Mouse (Mus musculus) neutrophil, adult 59 days (primary cell): ENCODE data around the gene Ube2j2. TPM values are rescaled to one million over a fixed set of nuclear protein-coding genes. Genes with fewer than 3 reads are reported as not detected.

Source experiments
- total RNA-seq, 2 experiments: library from RNA; stranded (reverse); gene quantifications; 1 replicate in 1 of 2; 2 replicates in 1 of 2; pipeline ENCODE4 v1.2.4; 2023

Ube2j2 gene
- 10 to 100 TPM; 85.6 to 91.1 TPM for total RNA-seq

DNA sequence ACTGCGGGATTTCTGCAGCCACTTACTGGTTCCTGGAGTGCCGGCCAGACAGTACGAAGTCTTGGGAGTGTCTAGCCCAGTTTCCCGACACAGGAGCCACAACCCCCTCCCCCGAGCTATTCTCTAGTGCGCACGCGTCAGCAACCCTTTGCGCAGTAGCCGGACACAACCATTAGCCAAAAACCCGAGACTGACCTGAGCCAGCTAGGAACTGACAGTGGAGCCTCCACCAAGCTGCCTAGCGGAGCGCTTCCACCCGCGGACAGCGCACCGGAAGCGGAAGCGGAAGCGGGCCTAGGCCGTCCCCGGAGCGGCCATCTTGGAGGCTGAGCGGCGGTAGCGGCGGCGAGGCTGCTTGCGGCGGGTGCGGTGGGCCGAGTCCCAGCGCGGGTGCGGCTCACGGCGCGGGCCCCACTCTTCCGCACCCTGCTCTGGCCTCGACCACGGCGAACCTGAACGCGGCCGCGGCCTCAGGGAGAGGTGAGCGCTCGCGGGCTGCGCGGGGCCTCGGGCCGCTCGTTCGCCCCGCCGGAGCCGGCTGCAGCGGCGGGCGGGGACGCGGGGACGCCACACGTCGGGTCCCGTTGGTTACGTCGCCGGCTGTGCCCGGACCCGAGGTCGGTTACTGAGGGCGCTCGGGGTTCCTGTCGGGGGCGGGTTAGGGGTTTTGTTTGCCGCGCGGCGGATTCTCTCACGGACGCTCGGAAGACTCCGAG is at the start of gene Ube2j2:
Ube2j2 (plus strand) TSS at position 298 of the 716 bp plus-strand sequence.

DNA sequence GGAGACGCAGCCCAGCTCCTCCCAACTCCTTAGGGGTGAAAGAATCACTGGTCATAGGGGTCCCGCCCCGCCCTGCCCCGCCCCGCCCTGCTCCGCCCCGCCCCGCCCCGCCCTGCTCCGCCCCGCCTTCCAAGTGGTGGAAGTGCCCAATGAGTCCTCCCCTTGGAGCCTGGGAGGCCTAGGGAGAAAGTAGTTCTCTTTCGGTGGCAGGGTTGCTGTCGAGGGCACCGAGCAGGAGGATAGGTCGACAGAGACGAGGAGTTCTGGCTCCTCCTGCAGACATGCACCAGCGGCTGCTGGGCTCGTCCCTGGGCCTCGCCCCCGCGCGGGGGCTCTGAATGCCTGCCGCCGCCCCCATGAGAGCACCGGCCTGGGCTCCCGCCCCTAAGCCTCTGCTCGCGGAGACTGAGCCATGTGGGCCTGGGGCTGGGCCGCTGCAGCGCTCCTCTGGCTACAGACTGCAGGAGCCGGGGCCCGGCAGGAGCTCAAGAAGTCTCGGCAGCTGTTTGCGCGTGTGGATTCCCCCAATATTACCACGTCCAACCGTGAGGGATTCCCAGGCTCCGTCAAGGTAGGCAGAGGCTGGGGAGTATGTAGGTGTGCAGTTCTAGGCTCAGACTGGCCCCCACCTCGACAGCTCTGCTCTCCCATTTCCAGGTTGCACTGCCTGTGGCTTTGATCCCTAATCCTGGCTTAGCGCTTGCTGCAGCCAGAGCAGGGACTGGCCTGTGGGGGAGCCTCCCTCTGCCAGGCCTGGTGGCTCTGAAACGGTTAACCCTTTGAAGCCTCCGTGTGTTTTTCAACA is 18.7 kb downstream of the Ube2j2 start, which contains the start of gene C1qtnf12:
C1qtnf12 (plus strand) TSS at position 152 of the 805 bp plus-strand sequence.

DNA sequence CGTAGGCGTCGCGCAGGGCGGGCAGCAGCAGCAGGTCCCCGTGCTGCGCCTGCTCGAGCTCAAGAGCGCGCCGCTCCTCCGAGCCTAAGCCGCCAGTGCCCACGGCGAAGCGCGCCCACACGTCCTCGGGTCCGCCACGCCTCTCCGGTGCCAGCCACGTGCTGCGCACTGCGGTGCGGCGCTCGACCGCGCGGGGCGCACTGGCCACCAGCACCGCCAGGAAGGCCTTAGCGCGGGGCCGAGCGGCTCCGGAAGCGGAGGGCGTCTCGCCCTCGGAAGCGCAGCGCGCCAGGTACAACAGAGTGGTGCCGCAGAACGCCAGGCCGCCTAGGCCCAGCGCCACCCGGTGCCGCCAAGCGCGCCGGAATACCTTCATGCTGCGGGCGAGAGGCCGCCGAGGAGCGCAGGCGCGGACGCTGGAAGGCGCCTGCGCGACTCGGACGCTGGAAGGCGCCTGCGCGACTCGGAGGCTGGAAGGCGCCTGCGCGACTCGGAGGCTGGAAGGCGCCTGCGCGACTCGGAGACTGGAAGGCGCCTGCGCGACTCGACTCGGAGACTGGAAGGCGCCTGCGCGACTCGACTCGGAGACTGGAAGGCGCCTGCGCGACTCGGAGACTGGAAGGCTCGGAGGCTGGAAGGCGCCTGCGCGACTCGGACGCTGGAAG is 48.7 kb downstream of the Ube2j2 start, which contains the start of the genes B3galt6 and Sdf4:
B3galt6 (minus strand) TSS at position 409 of the 665 bp plus-strand sequence.
Sdf4 (plus strand) TSS at position 632 of the 665 bp plus-strand sequence.

Other genes starting within 250 kb of the Ube2j2 start
- under 1 TPM; 0.90 to 1.00 TPM for gene Fndc10, start 249.5 kb upstream of the Ube2j2 start, total RNA-seq
- gene Ssu72, start 239.0 kb upstream of the Ube2j2 start, total RNA-seq = 10 to 100 TPM; 95.1 to 95.2 TPM
- gene Tmem240, start 209.0 kb upstream of the Ube2j2 start, total RNA-seq = under 1 TPM; 0.44 to 0.51 TPM
- 10 to 100 TPM; 10.7 to 13.0 TPM for gene Atad3a, start 182.7 kb upstream of the Ube2j2 start, total RNA-seq
- not detected for gene Vwa1, start 169.1 kb upstream of the Ube2j2 start, total RNA-seq
- not detected for gene Tmem88b, start 158.0 kb upstream of the Ube2j2 start, total RNA-seq
- under 1 TPM in 1 of 2 experiments, not detected in 1; 0.40 TPM for gene Ankrd65, start 153.4 kb upstream of the Ube2j2 start, total RNA-seq
- gene Mrpl20, start 141.0 kb upstream of the Ube2j2 start, total RNA-seq = 10 to 100 TPM; 49.7 to 50.7 TPM
- 100 to 1,000 TPM; 131 to 142 TPM for gene Ccnl2, start 131.3 kb upstream of the Ube2j2 start, total RNA-seq
- 100 to 1,000 TPM in 1 of 2 experiments, 10 to 100 TPM in 1; 81.0 to 100 TPM for gene Aurkaip1, start 112.6 kb upstream of the Ube2j2 start, total RNA-seq
- gene Mxra8, start 104.2 kb upstream of the Ube2j2 start, total RNA-seq = under 1 TPM in 1 of 2 experiments, not detected in 1; 0.78 TPM
- 10 to 100 TPM; 49.5 to 53.3 TPM for gene Dvl1, start 96.4 kb upstream of the Ube2j2 start, total RNA-seq
- gene Tas1r3, start 80.5 kb upstream of the Ube2j2 start, total RNA-seq = 1 to 10 TPM; 2.6 to 2.8 TPM
- gene Cptp, start 74.4 kb upstream of the Ube2j2 start, total RNA-seq = 10 to 100 TPM; 22.2 TPM
- gene Ints11, start 74.3 kb upstream of the Ube2j2 start, total RNA-seq = 10 to 100 TPM; 40.0 to 40.7 TPM
- gene Pusl1, start 52.0 kb upstream of the Ube2j2 start, total RNA-seq = 10 to 100 TPM; 12.2 TPM
- 10 to 100 TPM; 57.0 to 63.5 TPM for gene Acap3, start 52.0 kb upstream of the Ube2j2 start, total RNA-seq
- 10 to 100 TPM; 20.5 to 36.9 TPM for gene C1qtnf12, start 18.5 kb downstream of the Ube2j2 start, total RNA-seq
- gene B3galt6, start 48.8 kb downstream of the Ube2j2 start, total RNA-seq = 1 to 10 TPM; 2.0 to 2.4 TPM
- 100 to 1,000 TPM in 1 of 2 experiments, 10 to 100 TPM in 1; 97.9 to 120 TPM for gene Sdf4, start 49.0 kb downstream of the Ube2j2 start, total RNA-seq
- gene Tnfrsf4, start 70.0 kb downstream of the Ube2j2 start, total RNA-seq = 1 to 10 TPM; 1.9 to 2.0 TPM
- 1 to 10 TPM; 3.9 to 6.7 TPM for gene Tnfrsf18, start 82.3 kb downstream of the Ube2j2 start, total RNA-seq
- not detected for gene Ttll10, start 115.6 kb downstream of the Ube2j2 start, total RNA-seq
- 10 to 100 TPM; 14.9 to 19.7 TPM for gene 9430015G10Rik, start 166.2 kb downstream of the Ube2j2 start, total RNA-seq
- under 1 TPM; 0.20 to 0.29 TPM for gene Rnf223, start 186.7 kb downstream of the Ube2j2 start, total RNA-seq